Mouse (Mus musculus) forebrain, embryonic 10.5 days (tissue): ENCODE data around the gene Helz. TPM values are rescaled to one million over a fixed set of nuclear protein-coding genes. Genes with fewer than 3 reads are reported as not detected.
"Not testable (repeated sequence)": the region's sequence is repeated elsewhere in the genome, so short reads cannot be mapped to it uniquely, and the experiment has no call there.

Experiments
- DNase-seq: peaks from one replicate; pipeline ENCODE4 v3.0.0-alpha.2; 2017; ENCODE audit warnings: low spot score; ENCODE audit errors: extremely low spot score
- H3K27ac ChIP-seq: fragments of 300-500 bp; sonication (generic); 2 replicates; pipeline ENCODE4 v1.5.1; 2016; ENCODE audit warnings: mild to moderate bottlenecking
- H3K27me3 ChIP-seq: fragments of 300-500 bp; sonication (generic); 2 replicates; pipeline ENCODE4 v1.6.1; 2016; ENCODE audit warnings: mild to moderate bottlenecking; ENCODE audit not compliant: poor library complexity, severe bottlenecking
- H3K36me3 ChIP-seq: fragments of 300-500 bp; sonication (generic); replicated peaks from 2 replicates; pipeline ENCODE4 v1.6.1; 2016; ENCODE audit warnings: mild to moderate bottlenecking, moderate library complexity
- H3K4me1 ChIP-seq: fragments of 300-500 bp; sonication (generic); 2 replicates; pipeline ENCODE4 v1.6.1; 2016
- H3K4me3 ChIP-seq: fragments of 300-500 bp; sonication (generic); 2 replicates; pipeline ENCODE4 v1.5.1; 2016; ENCODE audit warnings: mild to moderate bottlenecking, moderate library complexity
- H3K9me3 ChIP-seq: fragments of 300-500 bp; sonication (generic); 2 replicates; pipeline ENCODE4 v1.6.1; 2016; ENCODE audit warnings: mild to moderate bottlenecking, moderate library complexity
- WGBS: fragments of 180-500 bp; shearing (Covaris S2); methylation state at CpG from one replicate; pipeline ENCODE4 v1.1.7; 2016; 5-methylcytosine and 5-hydroxymethylcytosine counted together
- polyA plus RNA-seq: library from polyadenylated mRNA; unstranded; fragments of >200 nt; fragmentation: Nextera tagmentation; extraction: Ambion mirVana; gene quantifications from 2 replicates; pipeline ENCODE4 v1.2.1, GENCODE M21; 2016

The Helz gene
- polyA plus RNA-seq, 1 experiment from 2014 or later, result 20.5 TPM

DNA sequence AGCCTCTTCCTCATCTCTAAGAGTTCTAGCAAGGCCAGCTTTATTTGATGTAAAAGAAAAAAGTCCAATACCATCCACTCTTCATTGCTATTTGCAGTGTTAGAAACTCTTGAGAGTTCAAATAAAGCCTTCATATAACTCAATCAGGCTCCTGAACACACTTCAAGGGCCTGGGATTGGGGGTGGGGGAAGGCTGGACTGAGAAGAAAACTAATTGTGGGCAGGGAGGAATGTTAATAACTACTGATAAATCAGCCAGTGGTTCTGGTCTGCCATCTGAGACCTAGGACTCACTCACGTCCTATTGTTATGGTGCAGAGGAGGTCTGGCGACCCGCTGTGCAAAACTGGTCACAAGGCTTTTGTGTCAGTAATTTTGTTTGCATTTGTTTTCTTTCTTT is 20.1 kb upstream of the Helz start:
- Histone ChIP-seq H3K9me3 (no peaks in the 10 kb centered on the region), H3K36me3 (no peaks in the 10 kb centered on the region), H3K4me1 (peaks cover 19% of the 10 kb centered on the region), H3K27ac (0 out of 2 replicates have a peak overlapping the region, but pooled peaks have one; percentile 30), H3K27me3 (no peaks in the 10 kb centered on the region), H3K4me3 (no peak overlapping the region)
- no peak for DNase-seq
- 28% methylated on average over 3 of the region's 3 CpGs for WGBS

DNA sequence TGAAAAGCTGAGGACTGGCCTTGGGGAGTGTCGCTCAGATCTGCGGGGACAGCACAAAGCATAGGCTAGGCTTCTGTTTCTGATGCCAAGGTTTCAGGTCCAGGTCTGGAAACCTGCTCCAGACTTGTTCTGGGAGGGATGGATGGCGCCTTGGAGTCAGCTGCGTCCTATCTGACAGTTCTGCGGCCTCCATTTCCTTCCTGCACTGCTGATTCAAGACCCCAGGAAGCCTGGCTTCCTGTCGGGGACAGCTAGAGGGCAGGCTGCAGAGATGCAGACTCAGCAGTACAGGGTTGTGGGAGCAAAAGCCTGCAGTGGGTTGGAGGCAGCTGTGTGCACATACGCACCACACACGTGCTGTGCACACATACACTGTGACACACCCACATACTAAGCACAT is 18.4 kb upstream of the Helz start:
- peaks cover 19% of the 10 kb centered on the region for H3K4me1 ChIP-seq
- no peak for DNase-seq
- 0 out of 2 replicates have a peak overlapping the region, but pooled peaks have one; percentile 48 for H3K27ac ChIP-seq
- no peaks in the 10 kb centered on the region for H3K27me3 ChIP-seq
- H3K4me3 ChIP-seq, result no peak overlapping the region
- 51% methylated on average over 8 of the region's 8 CpGs for WGBS
- H3K36me3 ChIP-seq, result no peaks in the 10 kb centered on the region
- no peaks in the 10 kb centered on the region for H3K9me3 ChIP-seq

DNA sequence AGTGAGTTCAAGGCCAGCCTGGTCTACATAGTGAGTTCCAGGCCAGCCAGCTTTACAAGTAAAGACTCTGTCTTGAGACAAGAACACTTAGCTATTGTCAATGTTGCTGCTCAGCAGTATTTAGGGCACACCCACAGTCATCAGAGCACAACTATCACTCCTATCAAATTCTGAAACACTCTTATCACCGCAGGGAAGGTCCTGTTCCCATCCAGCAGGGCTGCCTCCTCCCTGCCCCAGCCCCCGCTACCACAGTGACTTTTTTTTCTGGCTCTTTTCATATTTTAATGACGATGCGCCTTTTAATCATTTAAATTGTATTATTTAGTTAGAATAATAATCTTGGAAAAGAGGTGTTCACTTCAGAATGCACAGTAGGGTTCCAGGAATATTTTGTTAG is 16.3 kb upstream of the Helz start:
- no peaks in the 10 kb centered on the region for H3K27me3 ChIP-seq
- no peak for DNase-seq
- 82% methylated on average over 4 of the region's 4 CpGs for WGBS
- no peaks in the 10 kb centered on the region for H3K9me3 ChIP-seq
- H3K27ac ChIP-seq, result no peak overlapping the region
- no peaks in the 10 kb centered on the region for H3K36me3 ChIP-seq
- peaks cover 19% of the 10 kb centered on the region for H3K4me1 ChIP-seq
- H3K4me3 ChIP-seq, result no peak overlapping the region

DNA sequence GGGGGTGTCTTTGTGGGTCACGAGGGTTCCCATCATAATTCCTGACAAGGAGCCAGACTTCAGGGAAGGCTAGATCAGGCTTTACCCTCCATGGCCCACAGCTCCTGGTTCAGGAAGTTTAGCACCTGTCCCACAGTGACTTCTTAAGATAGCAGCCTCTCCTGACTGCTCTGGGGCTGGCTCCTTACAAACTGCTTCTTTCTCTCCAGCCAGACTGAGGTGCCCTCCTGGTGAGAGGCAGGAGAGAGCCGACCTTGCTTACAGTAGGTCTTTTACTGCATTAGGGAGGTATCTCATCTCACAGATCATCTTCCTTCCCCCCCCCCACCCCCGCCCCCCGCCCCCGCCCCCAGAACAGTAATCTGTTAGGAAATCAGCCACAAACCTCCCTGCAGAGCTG is 15.5 kb upstream of the Helz start:
- Histone ChIP-seq H3K27ac (no peak overlapping the region), H3K27me3 (no peaks in the 10 kb centered on the region), H3K9me3 (no peaks in the 10 kb centered on the region), H3K4me3 (no peak overlapping the region), H3K36me3 (no peaks in the 10 kb centered on the region), H3K4me1 (peaks cover 15% of the 10 kb centered on the region)
- WGBS, result 54% methylated on average over 5 of the region's 5 CpGs
- no peak for DNase-seq

DNA sequence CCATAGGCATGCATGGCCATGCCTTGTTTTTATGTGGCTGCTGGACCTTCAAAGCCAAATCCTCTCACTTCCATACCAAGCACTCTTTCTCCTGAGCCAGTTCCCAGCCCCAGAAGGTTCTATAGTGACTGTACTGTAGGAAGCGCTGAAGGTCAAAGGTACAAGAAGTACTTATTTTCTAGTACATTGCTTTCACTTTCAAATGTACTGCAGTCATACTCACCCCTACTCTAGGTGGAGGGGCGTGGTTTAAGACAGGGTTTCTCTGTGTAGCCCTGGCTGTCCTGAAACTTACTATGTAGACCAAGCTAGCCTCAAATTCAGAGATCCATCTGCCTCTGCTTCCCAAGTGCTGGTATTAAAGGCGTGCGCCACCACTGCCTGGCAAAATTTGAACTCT is 8.7 kb upstream of the Helz start:
- Histone ChIP-seq H3K36me3 (no peaks in the 10 kb centered on the region), H3K27me3 (no peaks in the 10 kb centered on the region), H3K9me3 (no peaks in the 10 kb centered on the region), H3K4me3 (no peak overlapping the region), H3K4me1 (no peaks in the 10 kb centered on the region), H3K27ac (no peak overlapping the region)
- DNase-seq, result no peak
- 87% methylated on average over 4 of the region's 4 CpGs for WGBS

DNA sequence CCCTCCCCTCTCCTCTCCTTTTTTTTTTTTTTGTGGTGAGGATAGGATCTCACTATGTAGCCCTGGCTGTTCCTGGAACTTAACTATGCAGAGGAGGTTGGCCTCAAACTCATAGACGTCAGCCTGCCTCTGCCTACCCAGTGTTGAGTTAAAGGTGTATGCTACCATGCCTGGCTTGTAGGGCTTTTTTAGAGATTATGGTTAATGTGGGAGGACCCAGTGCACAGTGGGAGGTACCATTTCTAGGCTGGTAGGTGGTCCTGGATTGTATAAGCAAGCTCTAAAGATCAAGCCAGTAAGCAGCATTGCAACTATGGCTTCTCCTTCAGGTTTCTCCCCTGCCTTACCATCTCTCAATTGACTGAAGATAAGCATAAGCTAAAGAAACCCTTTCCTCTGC is 7.4 kb upstream of the Helz start:
- H3K4me3 ChIP-seq, result no peak overlapping the region
- H3K27ac ChIP-seq, result no peak overlapping the region
- H3K36me3 ChIP-seq, result no peaks in the 10 kb centered on the region
- H3K4me1 ChIP-seq, result no peaks in the 10 kb centered on the region
- no peaks in the 10 kb centered on the region for H3K9me3 ChIP-seq
- H3K27me3 ChIP-seq, result peaks cover 2% of the 10 kb centered on the region
- DNase-seq, result no peak
- WGBS, result 70% methylated on average over 1 of the region's 1 CpGs

DNA sequence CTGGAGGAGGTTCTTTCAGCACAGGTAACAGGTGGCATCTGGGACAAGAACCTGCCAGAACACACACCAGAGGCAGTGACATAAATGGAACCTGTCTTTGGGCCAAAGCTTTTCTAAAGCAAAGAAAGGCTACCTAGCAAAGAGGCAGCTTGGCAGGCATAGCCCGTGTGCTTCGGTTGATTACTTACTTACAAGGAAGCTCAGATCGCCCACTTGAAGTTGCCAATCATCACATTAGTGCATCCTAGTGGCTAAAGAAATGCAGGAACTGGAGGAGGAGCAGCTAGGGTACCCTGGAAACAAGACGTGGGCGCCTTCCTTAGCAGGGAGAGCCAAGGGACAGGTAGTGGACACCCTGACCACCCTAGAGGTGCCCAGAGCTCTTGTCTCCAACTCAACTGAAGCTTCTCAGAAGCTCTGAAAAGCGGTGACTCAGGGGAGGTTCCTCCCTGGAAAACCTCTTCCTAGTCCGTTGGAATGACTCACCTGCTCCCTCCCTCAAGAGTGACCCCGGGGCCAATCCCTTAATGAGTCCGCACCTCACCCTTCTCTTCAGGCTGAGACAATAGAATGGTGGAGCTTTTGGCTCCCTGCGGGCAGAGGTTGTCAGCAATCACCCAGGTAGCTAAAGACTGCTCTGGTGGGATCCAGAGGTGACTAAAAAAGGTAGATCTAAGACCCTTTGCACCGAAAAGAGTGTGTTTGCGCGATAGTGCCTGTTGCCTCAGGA is 1.8 kb upstream of the Helz start:
- no peaks in the 10 kb centered on the region for H3K9me3 ChIP-seq
- H3K4me1 ChIP-seq, result peaks cover 23% of the 10 kb centered on the region
- no peak for DNase-seq
- peaks cover 18% of the 10 kb centered on the region for H3K36me3 ChIP-seq
- H3K4me3 ChIP-seq, result peak overlapping the region; percentile 74
- WGBS, result 15% methylated on average over 13 of the region's 13 CpGs
- H3K27me3 ChIP-seq, result peaks cover 11% of the 10 kb centered on the region
- H3K27ac ChIP-seq, result peak overlapping the region; percentile 93; the same call in 1 of the 2 replicates

DNA sequence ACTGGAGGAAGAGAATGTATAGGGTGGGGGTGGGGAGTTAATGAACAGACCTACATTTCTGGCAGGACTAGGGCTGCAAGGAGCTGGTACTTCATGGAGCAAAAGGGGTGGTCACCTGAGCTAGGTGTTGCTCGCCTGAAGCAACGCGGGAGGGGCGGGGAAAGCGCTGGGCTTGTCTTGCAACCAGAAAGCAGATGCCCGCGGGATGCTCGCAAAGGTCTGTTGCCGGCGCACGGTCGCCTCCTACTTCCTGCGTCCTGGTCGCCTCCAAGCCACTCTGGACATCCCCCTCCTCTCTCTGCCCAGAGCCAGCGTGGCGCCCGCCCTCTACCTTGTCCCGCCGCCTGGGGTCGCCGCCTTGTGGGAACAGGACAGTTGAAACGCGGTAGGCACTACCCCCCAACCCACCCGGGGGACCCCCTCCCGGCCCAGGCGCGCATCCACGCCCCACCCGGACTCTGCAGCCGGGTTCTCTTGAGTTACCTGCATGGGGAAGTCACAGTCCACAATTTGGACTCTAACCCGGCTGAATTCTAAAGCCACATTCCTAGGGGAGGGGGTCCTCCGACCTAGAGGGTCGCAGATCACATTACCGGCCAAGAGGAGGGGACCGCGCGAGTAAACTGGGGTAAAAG is 946 bp upstream of the Helz start:
- H3K4me3 ChIP-seq, result peak overlapping the region; percentile 74
- H3K27me3 ChIP-seq, result peaks cover 11% of the 10 kb centered on the region
- peaks cover 23% of the 10 kb centered on the region for H3K4me1 ChIP-seq
- DNase-seq, result peak; percentile 80
- H3K9me3 ChIP-seq, result no peaks in the 10 kb centered on the region
- peaks cover 26% of the 10 kb centered on the region for H3K36me3 ChIP-seq
- H3K27ac ChIP-seq, result peak overlapping the region; percentile 93
- under 1% methylated on average over 36 of the region's 37 CpGs for WGBS

DNA sequence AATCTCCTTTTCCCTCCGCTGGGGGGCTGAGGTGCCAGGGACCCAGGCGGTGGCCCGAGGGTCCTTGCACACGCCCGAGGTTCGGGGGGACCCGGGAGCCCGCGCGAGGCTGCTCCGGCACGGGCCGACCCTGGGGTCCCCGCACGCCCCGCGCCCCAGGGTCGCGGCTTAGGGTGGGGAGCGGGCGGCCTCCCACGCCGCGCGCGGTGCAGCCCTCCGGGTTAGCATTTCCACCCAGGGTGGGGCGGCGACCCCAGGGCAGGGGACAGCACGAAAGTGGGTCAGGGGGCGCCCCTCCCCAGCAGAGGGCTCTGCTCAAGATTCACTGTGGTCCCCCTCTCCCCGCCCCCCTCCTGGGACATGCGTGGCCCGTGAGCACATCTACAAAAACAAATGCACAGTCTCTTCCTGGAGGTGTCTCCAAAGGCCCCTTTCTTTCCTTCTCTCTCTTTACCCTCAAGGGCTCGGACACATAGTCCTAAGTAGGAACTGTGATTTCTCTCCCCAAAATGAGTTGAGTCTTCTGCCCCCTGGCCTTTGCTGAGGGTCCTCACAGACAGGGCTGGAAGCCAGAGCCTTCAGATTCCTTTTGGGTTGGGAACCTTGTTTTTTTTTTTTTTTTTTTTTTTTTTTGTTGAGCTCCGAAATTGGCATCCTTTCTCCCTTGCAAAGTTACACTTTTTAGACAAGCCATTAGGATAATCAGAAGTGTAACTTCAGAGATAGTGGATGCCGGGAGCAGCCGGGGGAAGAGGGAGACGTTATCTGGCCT is 660 bp downstream of the Helz start:
- 9% methylated on average over 39 of the region's 39 CpGs for WGBS
- Histone ChIP-seq H3K36me3 (peaks cover 38% of the 10 kb centered on the region), H3K4me3 (peak overlapping the region; percentile 74), H3K27ac (peak overlapping the region; percentile 93), H3K9me3 (no peaks in the 10 kb centered on the region), H3K4me1 (peaks cover 23% of the 10 kb centered on the region), H3K27me3 (peaks cover 11% of the 10 kb centered on the region)
- no peak for DNase-seq

DNA sequence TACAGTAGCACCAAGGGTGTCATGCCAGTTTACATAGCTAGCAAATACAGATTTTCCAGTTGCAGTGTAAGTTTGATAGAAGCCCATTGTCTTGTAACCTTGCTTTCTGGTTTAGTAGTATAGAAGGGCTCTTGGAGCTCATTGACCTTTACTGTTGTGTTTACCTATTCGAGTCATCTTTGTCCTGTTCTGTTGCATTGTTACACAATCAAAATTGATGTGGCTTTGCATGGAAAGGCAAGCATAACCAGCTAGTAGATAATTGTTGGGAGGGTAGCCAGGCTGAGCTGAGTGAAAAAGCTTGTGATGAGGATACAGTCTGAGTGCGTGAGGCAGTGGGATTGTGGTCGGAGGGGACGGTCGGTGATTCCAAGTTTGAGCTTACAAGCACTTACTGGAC is 12.1 kb downstream of the Helz start:
- H3K36me3 ChIP-seq, result peaks cover 73% of the 10 kb centered on the region
- DNase-seq, result no peak
- H3K9me3 ChIP-seq, result no peaks in the 10 kb centered on the region
- no peak overlapping the region for H3K27ac ChIP-seq
- no peaks in the 10 kb centered on the region for H3K4me1 ChIP-seq
- 95% methylated on average over 5 of the region's 5 CpGs for WGBS
- no peaks in the 10 kb centered on the region for H3K27me3 ChIP-seq
- H3K4me3 ChIP-seq, result no peak overlapping the region

DNA sequence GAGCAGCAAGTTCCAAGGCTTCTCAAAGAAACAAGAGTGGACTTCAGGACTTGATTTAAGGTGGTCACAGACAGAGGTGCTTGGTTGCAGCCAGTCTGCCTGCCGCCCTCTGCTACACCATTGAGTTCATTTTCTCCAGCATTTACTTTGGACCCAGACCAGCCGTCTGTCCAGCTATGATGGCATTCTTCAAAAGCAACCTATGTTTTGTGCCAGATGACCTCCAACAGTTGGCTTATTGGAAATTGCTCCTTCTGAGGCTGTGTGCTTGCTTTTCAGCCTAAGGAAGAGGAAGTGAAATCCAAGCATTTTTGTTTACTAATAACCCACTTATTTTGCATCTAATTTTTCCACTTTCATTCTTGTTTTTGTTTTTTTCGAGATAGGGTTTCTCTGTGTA is 19.7 kb downstream of the Helz start:
- Histone ChIP-seq H3K9me3 (peaks cover 4% of the 10 kb centered on the region), H3K36me3 (peaks cover 79% of the 10 kb centered on the region), H3K27ac (no peak overlapping the region), H3K27me3 (no peaks in the 10 kb centered on the region), H3K4me3 (no peak overlapping the region), H3K4me1 (no peaks in the 10 kb centered on the region)
- WGBS, result 93% methylated on average over 3 of the region's 3 CpGs
- no peak for DNase-seq

DNA sequence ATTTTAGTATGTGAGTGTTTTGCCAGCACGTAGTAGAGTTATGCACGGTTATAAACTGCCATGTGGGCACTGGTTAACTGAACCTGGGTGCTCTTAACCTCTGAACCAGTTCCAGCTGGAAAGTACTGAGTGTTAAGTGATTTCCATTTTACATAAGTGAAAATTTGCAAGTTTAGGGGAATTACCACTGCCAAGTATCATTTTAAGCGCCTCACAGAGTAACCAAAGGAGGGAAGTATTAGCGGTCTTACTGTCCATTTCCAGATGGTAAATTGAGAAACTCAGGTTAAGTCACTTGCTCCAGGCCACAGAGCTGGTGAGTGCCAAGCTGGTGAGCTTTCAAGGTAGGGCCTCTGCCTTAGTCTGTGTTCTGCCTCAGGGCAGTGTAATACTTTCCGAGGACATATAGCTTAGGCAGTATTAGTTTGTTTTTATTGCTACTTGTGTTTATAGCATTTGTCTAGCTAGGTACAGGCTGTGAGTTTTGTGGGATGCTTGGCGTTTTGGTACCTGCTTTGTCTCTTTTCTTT is 20.8 kb downstream of the Helz start:
- WGBS, result 96% methylated on average over 6 of the region's 6 CpGs
- Histone ChIP-seq H3K27me3 (no peaks in the 10 kb centered on the region), H3K9me3 (peaks cover 4% of the 10 kb centered on the region), H3K27ac (no peak overlapping the region), H3K4me3 (no peak overlapping the region), H3K36me3 (peaks cover 80% of the 10 kb centered on the region), H3K4me1 (0 out of 2 replicates have a peak, but pooled peaks cover 4% of the 10 kb centered on the region)
- DNase-seq, result no peak

DNA sequence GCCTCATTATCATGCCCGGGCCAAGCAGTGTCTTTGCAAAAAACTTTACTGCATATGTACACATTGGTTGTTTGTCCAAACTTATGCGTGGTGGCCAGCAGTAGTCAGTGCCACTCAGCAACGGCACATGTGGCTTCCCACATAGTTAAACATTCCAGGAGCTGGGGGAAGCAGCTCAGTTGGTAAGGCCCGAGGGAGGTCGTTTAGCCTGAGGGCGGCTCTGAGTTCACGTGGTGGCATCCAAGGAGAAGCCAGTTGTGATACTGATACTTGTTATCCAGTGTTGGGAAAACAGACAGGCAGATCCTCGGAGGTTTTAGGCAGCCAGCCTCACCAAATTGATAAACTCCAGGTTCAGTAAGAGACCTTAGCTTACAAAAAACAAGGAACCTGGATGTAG is 23.2 kb downstream of the Helz start:
- not testable (repeated sequence) for H3K27me3 ChIP-seq, H3K27ac ChIP-seq, H3K9me3 ChIP-seq, H3K4me1 ChIP-seq, DNase-seq, H3K4me3 ChIP-seq
- 84% methylated on average over 8 of the region's 8 CpGs for WGBS
- peaks cover 89% of the 10 kb centered on the region for H3K36me3 ChIP-seq
